Mouse (Mus musculus): Measurements from ENCODE around the gene Klhl3. TPM values are rescaled to one million over a fixed set of nuclear protein-coding genes. Genes with fewer than 3 reads are reported as not detected.
"Not testable (repeated sequence)": the region's sequence is repeated elsewhere in the genome, so short reads cannot be mapped to it uniquely, and the experiment has no call there.

The Klhl3 gene
- 10 to 100 TPM; 24.2 to 24.3 TPM for total RNA-seq (2021)

GRCm38 (mm10) chr13:58113061-58113900 is at the start of gene Klhl3:
TSS of gene Klhl3 (minus strand) at chr13:58113592.
- peak; percentile 76 to 90 for DNase-seq (ENCODE audit: extremely low spot score in 1 of 2, low spot score in 2 of 2)
- intact Hi-C loops (cut with DNase I) = loop anchor here (5.0 kb wide), 2 partner anchors 81 to 101 kb away; no protein-coding TSS in a partner anchor

GRCm38 (mm10) chr13:58160761-58161160 is 47.4 kb upstream of the Klhl3 start:
- intact Hi-C loops (cut with DNase I) = no loop called here
- DNase-seq (ENCODE audit: extremely low spot score in 1 of 2, low spot score in 2 of 2) = no peak

GRCm38 (mm10) chr13:58158099-58158912 is 44.9 kb upstream of the Klhl3 start:
- intact Hi-C loops (cut with DNase I) = loop anchor here (5.0 to 10.0 kb wide), 2 partner anchors 229 to 426 kb away; partner anchors contain the start of gene 2210016F16Rik
- DNase-seq (ENCODE audit: extremely low spot score in 1 of 2, low spot score in 2 of 2) = peak; percentile 88 to 89

DNA sequence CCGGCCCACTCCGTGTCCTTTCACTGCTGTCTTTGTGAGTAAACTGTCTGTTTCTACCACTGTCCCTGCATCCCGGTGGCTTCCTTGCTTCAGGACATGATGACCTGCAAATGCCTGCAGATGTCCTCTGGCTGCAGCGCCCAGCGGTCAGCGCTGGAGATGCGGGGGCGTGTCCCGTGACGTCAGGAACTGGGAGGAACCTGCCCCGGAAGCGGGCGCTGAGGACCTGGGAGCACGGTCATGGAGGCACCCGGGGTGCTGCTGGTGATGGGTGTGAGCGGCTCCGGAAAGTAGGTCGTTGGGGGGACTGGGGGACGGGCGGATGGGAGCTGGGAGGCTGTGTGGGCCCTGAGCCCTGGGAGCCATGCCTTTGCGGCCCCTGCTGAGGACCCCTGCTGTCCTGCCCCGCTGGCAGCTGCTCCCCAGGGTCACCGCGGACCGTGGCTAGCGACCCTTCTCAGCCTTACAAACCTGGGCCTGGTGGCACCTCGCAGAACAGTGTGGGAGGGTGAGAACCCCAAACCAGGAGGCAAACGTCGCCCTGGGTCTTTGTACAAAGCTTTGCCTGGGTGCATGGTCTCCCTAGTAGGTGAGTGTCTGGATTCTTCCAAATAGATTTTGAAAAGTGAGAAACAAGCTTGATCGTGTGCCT is 44.2 kb upstream of the Klhl3 start, which contains the start of gene Idnk:
Gene Idnk, plus strand, starts transcription at position 203 of the 652 bp plus-strand sequence.
- peak; percentile 72 to 93 for DNase-seq (ENCODE audit: extremely low spot score in 1 of 2, low spot score in 2 of 2)
- intact Hi-C loops (cut with DNase I) = loop anchor here (5.0 to 10.0 kb wide), 2 partner anchors 230 to 427 kb away; partner anchors contain the start of gene 2210016F16Rik

DNA sequence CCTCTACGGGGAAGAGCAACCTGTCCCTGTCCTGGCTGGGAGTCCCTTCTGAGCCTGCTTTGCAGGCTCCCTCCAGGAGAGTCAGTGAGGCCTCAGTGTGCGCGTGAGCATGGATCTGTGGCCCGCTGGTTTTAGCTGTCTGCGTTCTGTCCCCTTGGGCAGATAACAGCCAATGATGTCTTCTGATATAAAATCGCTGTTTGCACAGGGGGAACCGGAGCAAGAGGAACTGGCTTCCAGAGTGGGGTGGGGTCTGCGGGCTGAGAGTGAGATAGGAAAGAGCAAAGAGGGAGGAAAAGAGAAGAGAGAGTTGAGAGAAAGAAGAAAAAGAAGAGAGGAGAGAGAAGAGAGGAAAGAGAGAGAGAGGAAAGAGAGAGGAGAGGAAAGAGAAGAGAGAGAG is 43.6 kb upstream of the Klhl3 start:
- intact Hi-C loops (cut with DNase I) = loop anchor here (5.0 to 10.0 kb wide), 2 partner anchors 230 to 428 kb away; partner anchors contain the start of gene 2210016F16Rik
- DNase-seq (ENCODE audit: extremely low spot score in 1 of 2, low spot score in 2 of 2) = no peak

- no peak for DNase-seq (ENCODE audit: extremely low spot score in 1 of 2, low spot score in 2 of 2)
- intact Hi-C loops (cut with DNase I) = loop anchor here (5.0 to 10.0 kb wide), 2 partner anchors 231 to 429 kb away; partner anchors contain the start of gene 2210016F16Rik
Measured at GRCm38 (mm10) chr13:58156031-58156430, 42.6 kb upstream of the Klhl3 start.

DNA sequence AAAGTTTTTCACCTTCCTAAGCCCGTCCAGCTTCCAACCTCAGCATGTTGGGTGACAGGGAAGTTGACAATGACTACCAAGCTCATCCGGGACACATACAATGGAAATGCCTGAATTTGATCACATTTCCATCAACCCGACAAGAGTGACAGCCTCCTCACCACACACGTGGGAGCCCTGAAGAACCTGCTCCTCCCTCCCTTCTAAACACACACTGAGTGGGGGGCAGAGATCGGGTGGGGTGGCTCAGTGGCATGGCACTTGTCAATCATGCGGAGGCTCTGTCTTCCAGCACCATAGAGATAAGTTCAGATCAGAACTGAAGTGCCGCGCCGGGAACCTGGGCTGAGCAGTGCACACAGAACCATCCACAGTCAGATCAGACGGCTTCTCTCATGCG is 37.0 kb upstream of the Klhl3 start:
- intact Hi-C loops (cut with DNase I) = loop anchor here (10.0 kb wide), 1 partner anchor 434 kb away; no protein-coding TSS in a partner anchor
- no peak for DNase-seq (ENCODE audit: extremely low spot score in 1 of 2, low spot score in 2 of 2)

DNA sequence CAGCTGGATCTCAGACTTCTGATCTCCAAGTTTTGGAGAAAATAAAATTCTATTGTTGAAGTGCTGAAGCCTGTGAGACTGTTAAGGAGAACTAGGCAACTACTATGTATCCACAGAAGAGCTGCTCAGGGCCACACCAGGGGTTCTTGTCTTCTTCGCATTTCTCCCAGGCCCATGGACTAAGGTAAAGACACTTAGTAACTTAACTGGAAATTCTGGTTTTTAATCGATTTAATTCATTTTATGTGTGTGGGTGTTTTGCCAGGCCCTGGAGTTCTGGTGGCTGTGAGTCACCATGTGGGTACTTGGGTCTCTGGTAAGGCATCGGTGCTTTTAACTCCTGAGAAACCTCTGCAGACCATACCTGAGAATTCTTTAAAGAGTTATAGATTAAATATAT is 36.2 kb upstream of the Klhl3 start:
- intact Hi-C loops (cut with DNase I) = loop anchor here (10.0 kb wide), 1 partner anchor 435 kb away; no protein-coding TSS in a partner anchor
- DNase-seq (ENCODE audit: extremely low spot score in 1 of 2, low spot score in 2 of 2) = no peak

DNA sequence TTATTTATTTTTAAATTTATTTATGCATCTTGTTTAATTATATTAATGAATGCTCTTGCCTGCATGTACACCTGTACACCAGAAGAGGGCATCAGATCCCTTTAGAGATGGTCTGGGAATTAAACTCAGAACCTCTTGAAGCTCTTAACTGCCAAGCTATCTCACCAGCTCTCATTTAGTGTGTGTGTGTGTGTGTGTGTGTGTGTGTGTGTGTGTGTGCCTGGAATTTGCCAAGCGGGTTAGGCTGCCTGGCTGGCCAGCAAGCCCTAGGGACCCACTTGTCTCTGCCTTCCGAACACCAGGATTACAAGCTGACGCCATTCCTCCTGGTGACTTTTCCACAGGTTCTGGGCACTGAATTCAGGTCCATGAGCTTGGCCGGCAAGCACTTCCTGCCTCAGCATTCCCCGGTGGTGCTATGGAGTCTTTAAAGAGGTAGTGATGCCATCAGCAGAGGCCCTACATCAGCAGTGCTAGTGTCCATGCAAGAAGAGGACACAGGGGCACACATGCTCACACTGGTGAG is 35.7 kb upstream of the Klhl3 start:
- no peak for DNase-seq (ENCODE audit: extremely low spot score in 1 of 2, low spot score in 2 of 2)
- intact Hi-C loops (cut with DNase I) = no loop called here

GRCm38 (mm10) chr13:58148256-58148831 is 35.0 kb upstream of the Klhl3 start:
- no peak for DNase-seq (ENCODE audit: extremely low spot score in 1 of 2, low spot score in 2 of 2)
- intact Hi-C loops (cut with DNase I) = no loop called here

- DNase-seq (ENCODE audit: extremely low spot score in 1 of 2, low spot score in 2 of 2) = no peak
- intact Hi-C loops (cut with DNase I) = no loop called here
Measured at GRCm38 (mm10) chr13:58147760-58148159, 34.4 kb upstream of the Klhl3 start.

- intact Hi-C loops (cut with DNase I); DNase-seq (ENCODE audit: extremely low spot score in 1 of 2, low spot score in 2 of 2): not testable (repeated sequence)
Measured at GRCm38 (mm10) chr13:58146603-58147002, 33.2 kb upstream of the Klhl3 start.

- intact Hi-C loops (cut with DNase I) = no loop called here
- no peak for DNase-seq (ENCODE audit: extremely low spot score in 1 of 2, low spot score in 2 of 2)
Measured at GRCm38 (mm10) chr13:58131692-58132091, 18.3 kb upstream of the Klhl3 start.

- intact Hi-C loops (cut with DNase I) = no loop called here
- DNase-seq (ENCODE audit: extremely low spot score in 1 of 2, low spot score in 2 of 2) = no peak
Measured at GRCm38 (mm10) chr13:58129687-58130246, 16.4 kb upstream of the Klhl3 start.

- DNase-seq (ENCODE audit: extremely low spot score in 1 of 2, low spot score in 2 of 2) = peak; percentile 94 to 99
- intact Hi-C loops (cut with DNase I) = no loop called here
Measured at GRCm38 (mm10) chr13:58128768-58129671, 15.6 kb upstream of the Klhl3 start.

GRCm38 (mm10) chr13:58128396-58128767 is 15.0 kb upstream of the Klhl3 start, which contains the start of gene Hnrnpa0:
TSS of gene Hnrnpa0 (minus strand) at chr13:58128556.
- peak; percentile 89 to 98 for DNase-seq (ENCODE audit: extremely low spot score in 1 of 2, low spot score in 2 of 2)
- intact Hi-C loops (cut with DNase I) = no loop called here

All from left cerebral cortex, postnatal 10 days (tissue).